Mouse (Mus musculus) forebrain, embryonic 13.5 days (tissue): ENCODE results near the gene Slc30a10. TPM values are rescaled to one million over a fixed set of nuclear protein-coding genes. Genes with fewer than 3 reads are reported as not detected.

ENCODE experiments used
- ATAC-seq: fragments of 200-750 bp; cut with Nextera tagmentation; 2 replicates; pipeline ENCODE4 v1.8.0; 2017
- H3K27ac ChIP-seq: fragments of 300-500 bp; sonication (generic); 2 replicates; pipeline ENCODE4 v1.5.1; 2015; ENCODE audit warnings: inconsistent platforms, mild to moderate bottlenecking, moderate library complexity
- H3K27me3 ChIP-seq: fragments of 300-500 bp; sonication (generic); 2 replicates; pipeline ENCODE4 v1.6.1; 2015; ENCODE audit warnings: mild to moderate bottlenecking, inconsistent platforms
- H3K36me3 ChIP-seq: fragments of 300-500 bp; sonication (generic); 2 replicates; pipeline ENCODE4 v1.6.1; 2015; ENCODE audit warnings: mild to moderate bottlenecking, inconsistent platforms; ENCODE audit not compliant: poor library complexity, severe bottlenecking
- H3K4me1 ChIP-seq: fragments of 300-500 bp; sonication (generic); 2 replicates; pipeline ENCODE4 v1.6.1; 2015; ENCODE audit warnings: inconsistent platforms
- H3K4me2 ChIP-seq: fragments of 300-500 bp; sonication (generic); 2 replicates; pipeline ENCODE4 v1.6.1; 2015; ENCODE audit warnings: inconsistent platforms, mild to moderate bottlenecking, moderate library complexity
- H3K4me3 ChIP-seq: fragments of 300-500 bp; sonication (generic); 2 replicates; pipeline ENCODE4 v1.5.1; 2015; ENCODE audit warnings: mild to moderate bottlenecking, inconsistent platforms
- H3K9ac ChIP-seq: fragments of 300-500 bp; sonication (generic); 2 replicates; pipeline ENCODE4 v1.6.1; 2015; ENCODE audit warnings: mild to moderate bottlenecking, inconsistent platforms
- H3K9me3 ChIP-seq: fragments of 300-500 bp; sonication (generic); replicated peaks from 2 replicates; pipeline ENCODE4 v1.6.1; 2016; ENCODE audit warnings: inconsistent platforms
- WGBS: fragments of 180-500 bp; shearing (Covaris S2); methylation state at CpG from one replicate; pipeline ENCODE4 v1.1.7; 2015; 5-methylcytosine and 5-hydroxymethylcytosine counted together
- polyA plus RNA-seq: library from polyadenylated mRNA; unstranded; fragments of >200 nt; fragmentation: Nextera tagmentation; extraction: Ambion mirVana; gene quantifications from 2 replicates; pipeline ENCODE4 v1.2.1, GENCODE M21; 2015

Slc30a10 gene
- polyA plus RNA-seq, 1 experiment from 2014 or later = 10.5 TPM

GRCm38 (mm10) chr1:185472025-185472720 is 17.5 kb downstream of the Slc30a10 start:
- no peaks in the 10 kb centered on the region for H3K36me3 ChIP-seq
- no peaks in the 10 kb centered on the region for H3K4me1 ChIP-seq
- H3K9ac ChIP-seq = no peak overlapping the region
- H3K9me3 ChIP-seq = no peaks in the 10 kb centered on the region
- H3K27ac ChIP-seq = no peak overlapping the region
- no peak overlapping the region for H3K4me3 ChIP-seq
- H3K4me2 ChIP-seq = no peak overlapping the region
- WGBS = 62% methylated on average over 8 of the region's 8 CpGs
- no peak for ATAC-seq
- no peaks in the 10 kb centered on the region for H3K27me3 ChIP-seq

- no peaks in the 10 kb centered on the region for H3K27me3 ChIP-seq
- no peaks in the 10 kb centered on the region for H3K9me3 ChIP-seq
- 95% methylated on average over 4 of the region's 4 CpGs for WGBS
- H3K4me3 ChIP-seq = no peak overlapping the region
- no peak overlapping the region for H3K27ac ChIP-seq
- H3K4me2 ChIP-seq = no peak overlapping the region
- no peaks in the 10 kb centered on the region for H3K4me1 ChIP-seq
- H3K9ac ChIP-seq = no peak overlapping the region
- no peak for ATAC-seq
- H3K36me3 ChIP-seq = no peaks in the 10 kb centered on the region
These were observed 18.1 kb downstream of the Slc30a10 start for GRCm38 (mm10) chr1:185472730-185473129.

GRCm38 (mm10) chr1:185473437-185473836 is 18.8 kb downstream of the Slc30a10 start:
- no peak overlapping the region for H3K9ac ChIP-seq
- H3K27ac ChIP-seq = no peak overlapping the region
- no peaks in the 10 kb centered on the region for H3K36me3 ChIP-seq
- no peaks in the 10 kb centered on the region for H3K4me1 ChIP-seq
- WGBS = 100% methylated on average over 1 of the region's 1 CpGs
- no peaks in the 10 kb centered on the region for H3K9me3 ChIP-seq
- no peak for ATAC-seq
- no peaks in the 10 kb centered on the region for H3K27me3 ChIP-seq
- no peak overlapping the region for H3K4me3 ChIP-seq
- no peak overlapping the region for H3K4me2 ChIP-seq

GRCm38 (mm10) chr1:185479861-185480260 is 25.2 kb downstream of the Slc30a10 start:
- no peak overlapping the region for H3K27ac ChIP-seq
- 93% methylated on average over 4 of the region's 4 CpGs for WGBS
- H3K4me1 ChIP-seq = peaks cover 18% of the 10 kb centered on the region
- no peaks in the 10 kb centered on the region for H3K36me3 ChIP-seq
- no peak for ATAC-seq
- no peak overlapping the region for H3K4me3 ChIP-seq
- H3K9ac ChIP-seq = no peak overlapping the region
- no peaks in the 10 kb centered on the region for H3K27me3 ChIP-seq
- H3K9me3 ChIP-seq = no peaks in the 10 kb centered on the region
- H3K4me2 ChIP-seq = no peak overlapping the region

GRCm38 (mm10) chr1:185482001-185482761 is 27.5 kb downstream of the Slc30a10 start:
- Histone ChIP-seq H3K9ac (no peak overlapping the region), H3K4me1 (peaks cover 18% of the 10 kb centered on the region), H3K36me3 (no peaks in the 10 kb centered on the region), H3K27ac (peak overlapping the region; percentile 65), H3K27me3 (no peaks in the 10 kb centered on the region), H3K9me3 (no peaks in the 10 kb centered on the region), H3K4me2 (peak overlapping the region; percentile 29), H3K4me3 (no peak overlapping the region)
- WGBS = 60% methylated on average over 19 of the region's 19 CpGs
- peak; percentile 88 for ATAC-seq

- no peaks in the 10 kb centered on the region for H3K27me3 ChIP-seq
- H3K4me1 ChIP-seq = peaks cover 18% of the 10 kb centered on the region
- no peaks in the 10 kb centered on the region for H3K36me3 ChIP-seq
- no peak; the same call in 1 of the 2 replicates for ATAC-seq
- H3K9ac ChIP-seq = no peak overlapping the region
- no peak overlapping the region for H3K4me3 ChIP-seq
- 0 out of 2 replicates have a peak overlapping the region, but pooled peaks have one; percentile 29 for H3K4me2 ChIP-seq
- no peaks in the 10 kb centered on the region for H3K9me3 ChIP-seq
- WGBS = 81% methylated on average over 2 of the region's 2 CpGs
- H3K27ac ChIP-seq = peak overlapping the region; percentile 65
These were observed 28.1 kb downstream of the Slc30a10 start for GRCm38 (mm10) chr1:185482762-185483161.

GRCm38 (mm10) chr1:185483356-185484057 is 28.9 kb downstream of the Slc30a10 start:
- 85% methylated on average over 12 of the region's 12 CpGs for WGBS
- no peaks in the 10 kb centered on the region for H3K27me3 ChIP-seq
- ATAC-seq = no peak
- H3K9me3 ChIP-seq = no peaks in the 10 kb centered on the region
- peaks cover 18% of the 10 kb centered on the region for H3K4me1 ChIP-seq
- no peaks in the 10 kb centered on the region for H3K36me3 ChIP-seq
- H3K4me2 ChIP-seq = no peak overlapping the region
- no peak overlapping the region for H3K27ac ChIP-seq
- no peak overlapping the region for H3K4me3 ChIP-seq
- no peak overlapping the region for H3K9ac ChIP-seq

- ATAC-seq = no peak
These were observed 29.6 kb downstream of the Slc30a10 start for GRCm38 (mm10) chr1:185484281-185484680.

GRCm38 (mm10) chr1:185489893-185490292 is 35.2 kb downstream of the Slc30a10 start:
- Histone ChIP-seq H3K36me3 (no peaks in the 10 kb centered on the region), H3K4me3 (no peak overlapping the region), H3K9me3 (no peaks in the 10 kb centered on the region), H3K9ac (no peak overlapping the region), H3K27me3 (no peaks in the 10 kb centered on the region), H3K27ac (no peak overlapping the region), H3K4me2 (no peak overlapping the region), H3K4me1 (peaks cover 31% of the 10 kb centered on the region)
- 74% methylated on average over 6 of the region's 6 CpGs for WGBS
- no peak for ATAC-seq

More at GRCm38 (mm10) chr1:185484281-185484680, 29.6 kb downstream of the Slc30a10 start:
- Histone ChIP-seq H3K9me3 (no peaks in the 10 kb centered on the region), H3K36me3 (no peaks in the 10 kb centered on the region), H3K27me3 (no peaks in the 10 kb centered on the region), H3K4me1 (peaks cover 24% of the 10 kb centered on the region), H3K27ac (no peak overlapping the region), H3K9ac (no peak overlapping the region), H3K4me3 (no peak overlapping the region), H3K4me2 (no peak overlapping the region)
- 64% methylated on average over 19 of the region's 19 CpGs for WGBS

GRCm38 (mm10) chr1:185490603-185491002 is 36.0 kb downstream of the Slc30a10 start:
- Histone ChIP-seq H3K36me3 (no peaks in the 10 kb centered on the region), H3K27ac (peak overlapping the region; percentile 35; the same call in 1 of the 2 replicates), H3K9ac (no peak overlapping the region), H3K9me3 (no peaks in the 10 kb centered on the region), H3K4me3 (no peak overlapping the region), H3K4me1 (peaks cover 31% of the 10 kb centered on the region), H3K4me2 (no peak overlapping the region), H3K27me3 (no peaks in the 10 kb centered on the region)
- WGBS = 85% methylated on average over 2 of the region's 2 CpGs
- ATAC-seq = peak; percentile 61

GRCm38 (mm10) chr1:185493439-185494034 is 38.9 kb downstream of the Slc30a10 start:
- no peaks in the 10 kb centered on the region for H3K27me3 ChIP-seq
- peak overlapping the region; percentile 63 for H3K27ac ChIP-seq
- no peaks in the 10 kb centered on the region for H3K9me3 ChIP-seq
- H3K36me3 ChIP-seq = no peaks in the 10 kb centered on the region
- 6% methylated on average over 4 of the region's 4 CpGs for WGBS
- no peak overlapping the region for H3K4me3 ChIP-seq
- H3K4me2 ChIP-seq = no peak overlapping the region
- ATAC-seq = peak; percentile 74
- H3K9ac ChIP-seq = no peak overlapping the region
- peaks cover 45% of the 10 kb centered on the region for H3K4me1 ChIP-seq
